Mouse (Mus musculus) kidney, embryonic 16.5 days (tissue): Measurements from ENCODE around the gene Lhx8. TPM values are rescaled to one million over a fixed set of nuclear protein-coding genes. Genes with fewer than 3 reads are reported as not detected.

ENCODE experiments used
- ATAC-seq: fragments of 200-750 bp; cut with Nextera tagmentation; 2 replicates; pipeline ENCODE4 v1.8.0; 2017; ENCODE audit warnings: moderate TSS enrichment; ENCODE audit not compliant: low FRiP score, low TSS enrichment
- H3K27ac ChIP-seq: fragments of 300-500 bp; sonication (generic); 2 replicates; pipeline ENCODE4 v1.5.1; 2014; ENCODE audit warnings: low read length
- H3K27me3 ChIP-seq: fragments of 300-500 bp; sonication (generic); 2 replicates; pipeline ENCODE4 v1.6.1; 2014; ENCODE audit warnings: low read length, control low read depth, mixed read lengths; ENCODE audit not compliant: insufficient read depth
- H3K36me3 ChIP-seq: fragments of 300-500 bp; sonication (generic); 2 replicates; pipeline ENCODE4 v1.6.1; 2014; ENCODE audit warnings: low read length, control low read depth, mixed read lengths; ENCODE audit not compliant: insufficient read depth
- H3K4me1 ChIP-seq: fragments of 300-500 bp; sonication (generic); 2 replicates; pipeline ENCODE4 v1.6.1; 2014; ENCODE audit warnings: low read length, control low read depth, mixed read lengths; ENCODE audit not compliant: insufficient read depth
- H3K4me2 ChIP-seq: fragments of 300-500 bp; sonication (generic); replicated peaks from 2 replicates; pipeline ENCODE4 v1.6.1; 2014; ENCODE audit warnings: low read depth, low read length
- H3K4me3 ChIP-seq: fragments of 300-500 bp; sonication (generic); 2 replicates; pipeline ENCODE4 v1.5.1; 2014; ENCODE audit warnings: mild to moderate bottlenecking, low read length
- H3K9ac ChIP-seq: fragments of 300-500 bp; sonication (generic); replicated peaks from 2 replicates; pipeline ENCODE4 v1.6.1; 2014; ENCODE audit warnings: low read length
- H3K9me3 ChIP-seq: fragments of 300-500 bp; sonication (generic); 2 replicates; pipeline ENCODE4 v1.6.1; 2016; ENCODE audit warnings: low read length, control low read depth
- WGBS: fragments of 180-500 bp; shearing (Covaris S2); extraction: QIAGEN DNeasy Blood & Tissue Kit; methylation state at CpG from one replicate; pipeline ENCODE4 v1.1.7; 2014; 5-methylcytosine and 5-hydroxymethylcytosine counted together
- polyA plus RNA-seq: library from polyadenylated mRNA; unstranded; fragments of >200 nt; fragmentation: Nextera tagmentation; extraction: Ambion mirVana; gene quantifications from 2 replicates; pipeline ENCODE4 v1.2.1, GENCODE M21; 2015

Gene Lhx8
- polyA plus RNA-seq, 1 experiment from 2014 or later: 0.20 TPM

GRCm38 (mm10) chr3:154334806-154335205 lies 4.3 kb upstream of the Lhx8 start:
- no peaks in the 10 kb centered on the region for H3K9me3 ChIP-seq
- peaks cover 84% of the 10 kb centered on the region for H3K27me3 ChIP-seq
- H3K9ac ChIP-seq: no peak overlapping the region
- no peaks in the 10 kb centered on the region for H3K36me3 ChIP-seq
- H3K27ac ChIP-seq: no peak overlapping the region
- 2% methylated on average over 10 of the region's 10 CpGs for WGBS
- peaks cover 6% of the 10 kb centered on the region for H3K4me1 ChIP-seq
- no peak overlapping the region for H3K4me3 ChIP-seq
- no peak overlapping the region for H3K4me2 ChIP-seq
- ATAC-seq: no peak

- Histone ChIP-seq H3K4me3 (no peak overlapping the region), H3K4me2 (no peak overlapping the region), H3K9ac (no peak overlapping the region), H3K9me3 (no peaks in the 10 kb centered on the region), H3K36me3 (no peaks in the 10 kb centered on the region), H3K27me3 (peaks cover 86% of the 10 kb centered on the region), H3K4me1 (peaks cover 14% of the 10 kb centered on the region), H3K27ac (no peak overlapping the region)
- ATAC-seq: no peak
- WGBS: 2% methylated on average over 16 of the region's 16 CpGs
These were observed 3.0 kb upstream of the Lhx8 start for GRCm38 (mm10) chr3:154333401-154333999.

- no peak for ATAC-seq
- Histone ChIP-seq H3K9ac (no peak overlapping the region), H3K9me3 (no peaks in the 10 kb centered on the region), H3K4me1 (peaks cover 19% of the 10 kb centered on the region), H3K4me3 (no peak overlapping the region), H3K27me3 (peaks cover 92% of the 10 kb centered on the region), H3K27ac (no peak overlapping the region), H3K4me2 (no peak overlapping the region), H3K36me3 (no peaks in the 10 kb centered on the region)
- WGBS: 4% methylated on average over 15 of the region's 15 CpGs
These were observed 2.5 kb upstream of the Lhx8 start for GRCm38 (mm10) chr3:154332941-154333340.

- under 1% methylated on average over 20 of the region's 20 CpGs for WGBS
These were observed 1.7 kb upstream of the Lhx8 start for GRCm38 (mm10) chr3:154332213-154332530.

GRCm38 (mm10) chr3:154331506-154332212 lies 1.2 kb upstream of the Lhx8 start:
- Histone ChIP-seq H3K4me3 (peak overlapping the region; percentile 32), H3K4me1 (peaks cover 19% of the 10 kb centered on the region), H3K9ac (no peak overlapping the region), H3K27ac (no peak overlapping the region), H3K4me2 (peak overlapping the region; percentile 42), H3K9me3 (no peaks in the 10 kb centered on the region), H3K36me3 (no peaks in the 10 kb centered on the region), H3K27me3 (peaks cover 93% of the 10 kb centered on the region)
- ATAC-seq: no peak
- WGBS: 1% methylated on average over 21 of the region's 21 CpGs

More at GRCm38 (mm10) chr3:154332213-154332530, 1.7 kb upstream of the Lhx8 start:
- H3K4me2 ChIP-seq: peak overlapping the region; percentile 42
- ATAC-seq: peak; percentile 43; the same call in 1 of the 2 replicates
- no peak overlapping the region for H3K9ac ChIP-seq
- H3K36me3 ChIP-seq: no peaks in the 10 kb centered on the region
- peak overlapping the region; percentile 32 for H3K4me3 ChIP-seq
- H3K9me3 ChIP-seq: no peaks in the 10 kb centered on the region
- peaks cover 92% of the 10 kb centered on the region for H3K27me3 ChIP-seq
- H3K4me1 ChIP-seq: peaks cover 19% of the 10 kb centered on the region
- no peak overlapping the region for H3K27ac ChIP-seq

GRCm38 (mm10) chr3:154331003-154331340 lies 513 bp upstream of the Lhx8 start:
- no peak overlapping the region for H3K4me3 ChIP-seq

GRCm38 (mm10) chr3:154329323-154330180 lies 907 bp downstream of the Lhx8 start:
- Histone ChIP-seq H3K36me3 (no peaks in the 10 kb centered on the region), H3K9ac (no peak overlapping the region), H3K4me2 (peak overlapping the region; percentile 21; the same call in 1 of the 2 replicates), H3K4me3 (peak overlapping the region; percentile 23), H3K27me3 (peaks cover 93% of the 10 kb centered on the region), H3K27ac (no peak overlapping the region), H3K4me1 (peaks cover 19% of the 10 kb centered on the region), H3K9me3 (no peaks in the 10 kb centered on the region)
- ATAC-seq: no peak
- under 1% methylated on average over 54 of the region's 54 CpGs for WGBS

More at GRCm38 (mm10) chr3:154331003-154331340, 513 bp upstream of the Lhx8 start:
- under 1% methylated on average over 10 of the region's 10 CpGs for WGBS
- peaks cover 19% of the 10 kb centered on the region for H3K4me1 ChIP-seq
- ATAC-seq: no peak
- H3K9me3 ChIP-seq: no peaks in the 10 kb centered on the region
- no peaks in the 10 kb centered on the region for H3K36me3 ChIP-seq
- peaks cover 93% of the 10 kb centered on the region for H3K27me3 ChIP-seq
- no peak overlapping the region for H3K9ac ChIP-seq
- no peak overlapping the region for H3K4me2 ChIP-seq
- no peak overlapping the region for H3K27ac ChIP-seq

- Histone ChIP-seq H3K4me2 (peak overlapping the region; percentile 64), H3K36me3 (no peaks in the 10 kb centered on the region), H3K4me1 (peaks cover 19% of the 10 kb centered on the region), H3K9ac (no peak overlapping the region), H3K27me3 (peaks cover 93% of the 10 kb centered on the region), H3K9me3 (no peaks in the 10 kb centered on the region), H3K27ac (no peak overlapping the region), H3K4me3 (peak overlapping the region; percentile 42)
- WGBS: under 1% methylated on average over 22 of the region's 22 CpGs
- no peak for ATAC-seq
These were observed 1.6 kb downstream of the Lhx8 start for GRCm38 (mm10) chr3:154328721-154329322.

GRCm38 (mm10) chr3:154327883-154328720 lies 2.4 kb downstream of the Lhx8 start:
- peak overlapping the region; percentile 46 for H3K9ac ChIP-seq

More at GRCm38 (mm10) chr3:154327883-154328720, 2.4 kb downstream of the Lhx8 start:
- peak; percentile 89 for ATAC-seq
- Histone ChIP-seq H3K9me3 (no peaks in the 10 kb centered on the region), H3K4me1 (peaks cover 19% of the 10 kb centered on the region), H3K4me2 (peak overlapping the region; percentile 64), H3K36me3 (no peaks in the 10 kb centered on the region), H3K27ac (no peak overlapping the region), H3K27me3 (peaks cover 91% of the 10 kb centered on the region), H3K4me3 (peak overlapping the region; percentile 42)
- WGBS: under 1% methylated on average over 73 of the region's 86 CpGs
